ENCODE assay signal across 8 mouse cellular contexts in genomic region chr3:157534786-157535415, GRCm38 (mm10). TPM values are rescaled to one million over a fixed set of nuclear protein-coding genes. Genes with fewer than 3 reads are reported as not detected.
A peak's percentile ranks its signal among the peaks of the same experiment; 100 is the strongest.
DNase-seq lines count a peak whose midpoint lies in the region; ATAC-seq and TF ChIP-seq lines count a peak whose summit lies in the region.

No protein-coding gene starts in this region.

- H3K9ac ChIP-seq in forebrain, postnatal 0 days: peak overlapping the region; percentile 89
- peak overlapping the region; percentile 95 for H3K9ac ChIP-seq in neural tube, embryonic 13.5 days

- H3K4me2 ChIP-seq in forebrain, postnatal 0 days (ENCODE audit: low read depth): peak overlapping the region; percentile 67
- H3K4me2 ChIP-seq in neural tube, embryonic 13.5 days: peak overlapping the region; percentile 90

- peak overlapping the region; percentile 87 for H3K4me3 ChIP-seq in forebrain, postnatal 0 days (ENCODE audit: low read depth, low read length)
- peak overlapping the region; percentile 91 for H3K4me3 ChIP-seq in neural tube, embryonic 13.5 days

- TF ChIP-seq CTCF in forebrain, postnatal 0 days (IDR thresholded peaks at IDR 0.05; ENCODE audit: low read depth): no peak

- peaks cover 14% of the 10 kb centered on the region; the same call in 1 of the 2 replicates for H3K4me1 ChIP-seq in forebrain, postnatal 0 days (ENCODE audit: insufficient read depth)
- H3K4me1 ChIP-seq in neural tube, embryonic 13.5 days (replicated peaks): peaks cover 20% of the 10 kb centered on the region

- 2% methylated on average over 15 of the region's 15 CpGs for WGBS in forebrain, postnatal 0 days
- 5% methylated on average over 15 of the region's 15 CpGs for WGBS in neural tube, embryonic 13.5 days

- H3K27me3 ChIP-seq in forebrain, postnatal 0 days (ENCODE audit: insufficient read depth, low read length): peaks cover 22% of the 10 kb centered on the region
- peaks cover 33% of the 10 kb centered on the region for H3K27me3 ChIP-seq in neural tube, embryonic 13.5 days

- no peaks in the 10 kb centered on the region for H3K9me3 ChIP-seq in forebrain, postnatal 0 days (ENCODE audit: low read length)
- H3K9me3 ChIP-seq in neural tube, embryonic 13.5 days: no peaks in the 10 kb centered on the region

- peak; percentile 21 for ATAC-seq in forebrain, postnatal 0 days
- peak; percentile 32 for ATAC-seq in neural tube, embryonic 13.5 days (ENCODE audit: low read depth)

- H3K27ac ChIP-seq in forebrain, postnatal 0 days (ENCODE audit: low read depth, low read length): peak overlapping the region; percentile 93
- peak overlapping the region; percentile 93 for H3K27ac ChIP-seq in neural tube, embryonic 13.5 days (replicated peaks)

- H3K36me3 ChIP-seq in forebrain, postnatal 0 days (ENCODE audit: insufficient read depth): peaks cover 13% of the 10 kb centered on the region
- peaks cover 25% of the 10 kb centered on the region for H3K36me3 ChIP-seq in neural tube, embryonic 13.5 days

- DNase-seq in kidney, postnatal 10 days: peak; percentile 7
- no peak for DNase-seq in kidney, adult 11 months
- DNase-seq in adipocyte (ENCODE audit: low spot score) (peak; percentile 64), liver (peak; percentile 37)
- peak; percentile 66 for DNase-seq in forebrain, postnatal 0 days
- DNase-seq in ovary, postnatal 36 days (ENCODE audit: low spot score): no peak
- DNase-seq in thymus, postnatal 4 days: no peak

RNA-seq across cellular contexts. Expression of gene Zranb2, which starts 0.9 kb away (rescaled TPM):
- 104 and 109 TPM in 2 replicates for total RNA-seq in forebrain, postnatal 0 days (2014; rRNA removed)
- polyA plus RNA-seq in forebrain, postnatal 0 days (2015; fragmentation: Nextera tagmentation; extraction: Ambion mirVana): 76.6 and 82.6 TPM in 2 replicates
- polyA plus RNA-seq in neural tube, embryonic 13.5 days (2015; fragmentation: Nextera tagmentation; extraction: Ambion mirVana): 103 and 108 TPM in 2 replicates

RNA-seq across cellular contexts. Expression of gene Ptger3, which starts 31.8 kb away (rescaled TPM):
- total RNA-seq in forebrain, postnatal 0 days (2014; rRNA removed): 9.6 and 9.8 TPM in 2 replicates
- 6.2 and 9.0 TPM in 2 replicates for polyA plus RNA-seq in forebrain, postnatal 0 days (2015; fragmentation: Nextera tagmentation; extraction: Ambion mirVana)
- polyA plus RNA-seq in neural tube, embryonic 13.5 days (2015; fragmentation: Nextera tagmentation; extraction: Ambion mirVana): 4.4 and 5.1 TPM in 2 replicates

Comparison
In these comparisons a context has a peak if more than half of its experiments do, and no peak if none do; other contexts are left out.
1. DNase-seq: peak in kidney, postnatal 10 days (single experiment), adipocyte (single experiment), forebrain, postnatal 0 days (single experiment) and liver (single experiment); none in kidney, adult 11 months (single experiment), ovary, postnatal 36 days (single experiment) and thymus, postnatal 4 days (single experiment).